Mouse (Mus musculus) spleen, adult 2 months (tissue): ENCODE results near the gene Siglece. TPM values are rescaled to one million over a fixed set of nuclear protein-coding genes. Genes with fewer than 3 reads are reported as not detected.

Experiments used
- DNase-seq, 2 experiments: peaks; one replicate each; pipeline versions ENCODE4 v3.0.0 to v3.0.0-alpha.2; 2012 to 2021; ENCODE audit warnings: low spot score in 2 of 2, low read depth in 1 of 2
- H3K27ac ChIP-seq: fragments of 200-500 bp; 2 replicates; pipeline ENCODE4 v1.5.1; 2012; ENCODE audit warnings: low read length, inconsistent platforms; ENCODE audit not compliant: insufficient read depth
- H3K27me3 ChIP-seq: fragments of 200-500 bp; 2 replicates; pipeline ENCODE4 v1.6.1; 2012; ENCODE audit warnings: mild to moderate bottlenecking, moderate library complexity, low read length, inconsistent platforms; ENCODE audit not compliant: control insufficient read depth, insufficient read depth
- H3K36me3 ChIP-seq: fragments of 200-500 bp; 2 replicates; pipeline ENCODE4 v1.6.1; 2012; ENCODE audit warnings: mild to moderate bottlenecking, low read length, inconsistent platforms; ENCODE audit not compliant: control insufficient read depth, insufficient read depth
- H3K4me1 ChIP-seq: fragments of 200-500 bp; 2 replicates; pipeline ENCODE4 v1.6.1; 2011; ENCODE audit warnings: inconsistent platforms; ENCODE audit not compliant: control insufficient read depth, insufficient read depth, insufficient read length
- H3K4me3 ChIP-seq: fragments of 200-500 bp; 2 replicates; pipeline ENCODE4 v1.5.1; 2011; ENCODE audit warnings: mild to moderate bottlenecking, inconsistent platforms; ENCODE audit not compliant: insufficient read depth, insufficient read length; ENCODE audit errors: extremely low read depth
- CTCF ChIP-seq: fragments of 200-500 bp; IDR thresholded peaks from 2 replicates; pipeline ENCODE4 v1.5.1; 2011; ENCODE audit warnings: mild to moderate bottlenecking, inconsistent platforms; ENCODE audit not compliant: insufficient read depth, insufficient read length, insufficient replicate concordance; ENCODE audit errors: extremely low read depth
- POLR2A ChIP-seq: fragments of 200-500 bp; IDR thresholded peaks from 2 replicates; pipeline ENCODE4 v1.6.1; 2011; ENCODE audit warnings: low read depth, low read length, inconsistent platforms
- WGBS: fragments of 180-500 bp; shearing (Covaris S2); methylation state at CpG from one replicate; pipeline ENCODE4 v1.1.7; 2018; 5-methylcytosine and 5-hydroxymethylcytosine counted together
- polyA plus RNA-seq: library from polyadenylated mRNA; depleted of rRNA; stranded (reverse); fragments of >200 nt; gene quantifications from 2 replicates; pipeline ENCODE4 v1.2.3, GENCODE M21; 2012

Siglece gene
- polyA plus RNA-seq, 1 experiment: 25.6 TPM

- no peaks in the 10 kb centered on the region for H3K27me3 ChIP-seq
- WGBS: 59% methylated on average over 6 of the region's 6 CpGs
- DNase-seq: no peak
- no peak within 1 kb of the TSS for H3K27ac ChIP-seq
- H3K4me1 ChIP-seq: no peaks in the 10 kb centered on the region
- no peaks in the 10 kb centered on the region for H3K36me3 ChIP-seq
- no peak for TF ChIP-seq POLR2A
- no peak within 1 kb of the TSS for H3K4me3 ChIP-seq
Measured at GRCm38 (mm10) chr7:43634500-43634899, 25.5 kb downstream of the Siglece start, which contains the start of gene Ceacam18. Ceacam18 (plus strand) TSS chr7:43634707.

GRCm38 (mm10) chr7:43633940-43634339, 26.0 kb downstream of the Siglece start:
- no peaks in the 10 kb centered on the region for H3K27me3 ChIP-seq
- no peak for DNase-seq
- H3K4me1 ChIP-seq: no peaks in the 10 kb centered on the region
- H3K27ac ChIP-seq: no peak overlapping the region
- WGBS: 87% methylated on average over 4 of the region's 4 CpGs
- H3K36me3 ChIP-seq: no peaks in the 10 kb centered on the region
- TF ChIP-seq CTCF: no peak
- TF ChIP-seq POLR2A: no peak
- no peak overlapping the region for H3K4me3 ChIP-seq

DNA sequence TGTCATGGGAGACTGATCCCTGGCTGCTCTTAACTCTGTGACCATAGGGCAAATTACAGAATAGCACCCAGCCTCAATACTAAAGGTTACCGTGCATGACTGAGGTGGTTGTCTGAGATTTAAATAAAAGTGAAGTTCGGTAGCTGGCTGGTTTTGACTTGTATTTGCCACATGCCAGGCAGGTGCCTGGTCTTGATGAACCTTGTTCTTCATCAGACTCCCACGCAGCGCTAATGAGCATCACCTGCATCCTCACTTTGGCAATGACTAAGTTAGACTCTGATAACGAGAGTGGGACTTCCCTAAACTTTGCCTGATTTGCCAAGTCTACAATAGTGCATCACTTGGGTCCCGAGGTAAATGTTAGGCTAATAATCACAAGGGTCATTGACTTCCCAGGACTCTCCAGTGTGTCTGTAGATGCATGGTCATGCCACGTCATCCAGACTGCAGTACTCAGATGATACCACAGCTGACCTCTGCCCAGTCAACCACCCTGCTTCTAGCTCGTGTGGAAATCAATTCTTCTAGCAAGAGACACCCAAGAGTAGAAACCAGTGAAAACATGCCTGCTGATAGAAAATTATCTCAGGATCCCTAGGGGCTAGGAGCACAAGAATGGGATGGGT, 34.1 kb downstream of the Siglece start:
- Histone ChIP-seq H3K27ac (no peak overlapping the region), H3K36me3 (no peaks in the 10 kb centered on the region), H3K4me3 (no peak overlapping the region), H3K4me1 (no peaks in the 10 kb centered on the region), H3K27me3 (no peaks in the 10 kb centered on the region)
- TF ChIP-seq CTCF (no peak), POLR2A (no peak)
- DNase-seq: no peak
- 73% methylated on average over 8 of the region's 8 CpGs for WGBS

GRCm38 (mm10) chr7:43625065-43625464, 34.9 kb downstream of the Siglece start:
- H3K4me1 ChIP-seq: no peaks in the 10 kb centered on the region
- no peak for TF ChIP-seq POLR2A
- TF ChIP-seq CTCF: no peak
- H3K27ac ChIP-seq: no peak overlapping the region
- DNase-seq: no peak
- 57% methylated on average over 3 of the region's 3 CpGs for WGBS
- H3K27me3 ChIP-seq: no peaks in the 10 kb centered on the region
- H3K4me3 ChIP-seq: no peak overlapping the region
- H3K36me3 ChIP-seq: no peaks in the 10 kb centered on the region

- H3K4me3 ChIP-seq: no peak overlapping the region
- H3K4me1 ChIP-seq: no peaks in the 10 kb centered on the region
- H3K27me3 ChIP-seq: no peaks in the 10 kb centered on the region
- DNase-seq: no peak
- H3K27ac ChIP-seq: no peak overlapping the region
- 57% methylated on average over 10 of the region's 10 CpGs for WGBS
- no peaks in the 10 kb centered on the region for H3K36me3 ChIP-seq
- TF ChIP-seq POLR2A (no peak), CTCF (no peak)
Measured at GRCm38 (mm10) chr7:43623819-43624218, 36.1 kb downstream of the Siglece start.

- no peak for DNase-seq
- 43% methylated on average over 7 of the region's 7 CpGs for WGBS
- Histone ChIP-seq H3K4me3 (no peak overlapping the region), H3K4me1 (no peaks in the 10 kb centered on the region), H3K36me3 (no peaks in the 10 kb centered on the region), H3K27me3 (no peaks in the 10 kb centered on the region), H3K27ac (no peak overlapping the region)
- TF ChIP-seq POLR2A (no peak), CTCF (no peak)
Measured at GRCm38 (mm10) chr7:43622927-43623326, 37.0 kb downstream of the Siglece start.

DNA sequence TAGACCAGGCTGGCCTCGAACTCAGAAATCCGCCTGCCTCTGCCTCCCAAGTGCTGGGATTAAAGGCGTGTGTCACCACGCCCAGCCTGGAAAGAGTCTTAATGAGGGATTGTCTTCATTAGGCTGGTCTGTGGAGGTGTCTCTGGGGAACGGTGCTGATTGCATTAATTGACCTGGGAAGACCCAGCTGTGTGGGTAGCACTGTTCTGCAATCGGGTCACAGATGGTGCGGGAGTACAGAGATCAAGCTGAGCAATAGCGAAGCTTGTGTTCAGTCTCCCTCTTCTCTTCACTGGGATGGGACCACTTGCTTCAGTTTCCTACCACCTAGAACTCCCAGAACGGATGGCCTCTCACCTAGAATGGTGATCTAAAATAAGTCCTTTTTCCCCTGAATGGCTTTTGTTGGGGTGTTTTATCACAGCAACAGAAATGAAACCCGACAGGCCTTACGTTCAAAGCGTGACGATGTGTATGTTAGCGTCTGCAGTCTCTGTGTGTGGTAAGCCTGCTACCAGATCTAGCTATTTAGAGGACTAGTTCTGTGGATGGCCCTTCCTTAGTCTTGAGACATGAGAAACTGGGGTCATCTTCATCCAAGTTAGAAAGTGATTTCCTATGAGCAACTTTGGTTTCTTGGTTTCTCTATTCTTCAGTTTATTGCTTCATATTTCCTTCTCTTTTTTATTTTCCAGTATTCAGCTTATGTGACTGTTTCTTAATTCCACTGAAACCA, 46.0 kb downstream of the Siglece start:
- Histone ChIP-seq H3K27me3 (no peaks in the 10 kb centered on the region), H3K36me3 (no peaks in the 10 kb centered on the region), H3K4me3 (no peak overlapping the region), H3K4me1 (no peaks in the 10 kb centered on the region), H3K27ac (no peak overlapping the region)
- WGBS: 87% methylated on average over 14 of the region's 14 CpGs
- TF ChIP-seq POLR2A (no peak), CTCF (no peak)
- DNase-seq: no peak
